Mouse (Mus musculus): Measurements from ENCODE around the gene Gjb3. TPM values are rescaled to one million over a fixed set of nuclear protein-coding genes. Genes with fewer than 3 reads are reported as not detected.

The Gjb3 gene
- 1.4 and 3.1 TPM in 2 replicates for polyA plus RNA-seq (2016; fragmentation: Nextera tagmentation; extraction: Ambion mirVana)

GRCm38 (mm10) chr4:127330181-127331100, at the start of gene Gjb3:
Gene Gjb3 (minus strand): TSS chr4:127330844.
- Histone ChIP-seq H3K4me1 (peaks cover 47% of the 10 kb centered on the region), H3K27ac (replicated peaks) (no peak within 1 kb of the TSS; the same call in 1 of the 2 replicates), H3K4me3 (peak within 1 kb of the TSS; percentile 40), H3K27me3 (ENCODE audit: low read depth, poor library complexity, severe bottlenecking) (peaks cover 88% of the 10 kb centered on the region), H3K9me3 (replicated peaks) (no peaks in the 10 kb centered on the region), H3K36me3 (no peaks in the 10 kb centered on the region)
- peak; percentile 37 for DNase-seq (ENCODE audit: low spot score)
- 2% methylated on average over 49 of the region's 49 CpGs for WGBS

GRCm38 (mm10) chr4:127377344-127377743, 46.7 kb upstream of the Gjb3 start:
- DNase-seq (ENCODE audit: low spot score) = no peak
- Histone ChIP-seq H3K4me1 (peaks cover 6% of the 10 kb centered on the region), H3K27me3 (ENCODE audit: low read depth, poor library complexity, severe bottlenecking) (no peaks in the 10 kb centered on the region), H3K9me3 (replicated peaks) (no peaks in the 10 kb centered on the region), H3K36me3 (no peaks in the 10 kb centered on the region), H3K27ac (replicated peaks) (no peak overlapping the region), H3K4me3 (no peak overlapping the region)
- WGBS = 39% methylated on average over 4 of the region's 4 CpGs

GRCm38 (mm10) chr4:127375541-127376177, 45.0 kb upstream of the Gjb3 start:
- no peak overlapping the region for H3K4me3 ChIP-seq
- H3K36me3 ChIP-seq = no peaks in the 10 kb centered on the region
- 90% methylated on average over 17 of the region's 17 CpGs for WGBS
- DNase-seq (ENCODE audit: low spot score) = no peak
- H3K27ac ChIP-seq (replicated peaks) = no peak overlapping the region
- no peaks in the 10 kb centered on the region for H3K9me3 ChIP-seq (replicated peaks)
- H3K4me1 ChIP-seq = peaks cover 6% of the 10 kb centered on the region
- H3K27me3 ChIP-seq (ENCODE audit: low read depth, poor library complexity, severe bottlenecking) = no peaks in the 10 kb centered on the region

GRCm38 (mm10) chr4:127374645-127375044, 44.0 kb upstream of the Gjb3 start:
- Histone ChIP-seq H3K36me3 (no peaks in the 10 kb centered on the region), H3K9me3 (replicated peaks) (no peaks in the 10 kb centered on the region), H3K4me1 (peaks cover 6% of the 10 kb centered on the region), H3K4me3 (no peak overlapping the region), H3K27ac (replicated peaks) (no peak overlapping the region), H3K27me3 (ENCODE audit: low read depth, poor library complexity, severe bottlenecking) (no peaks in the 10 kb centered on the region)
- WGBS = 80% methylated on average over 4 of the region's 4 CpGs
- DNase-seq (ENCODE audit: low spot score) = no peak

- peaks cover 8% of the 10 kb centered on the region for H3K4me1 ChIP-seq
- WGBS = 87% methylated on average over 8 of the region's 8 CpGs
- peaks cover 8% of the 10 kb centered on the region; the same call in 1 of the 2 replicates for H3K27me3 ChIP-seq (ENCODE audit: low read depth, poor library complexity, severe bottlenecking)
- H3K27ac ChIP-seq (replicated peaks) = no peak overlapping the region
- no peak for DNase-seq (ENCODE audit: low spot score)
- H3K36me3 ChIP-seq = no peaks in the 10 kb centered on the region
- H3K4me3 ChIP-seq = no peak overlapping the region
- H3K9me3 ChIP-seq (replicated peaks) = no peaks in the 10 kb centered on the region
Measured at GRCm38 (mm10) chr4:127373491-127373890, 42.8 kb upstream of the Gjb3 start.

- Histone ChIP-seq H3K27ac (replicated peaks) (no peak overlapping the region), H3K9me3 (replicated peaks) (no peaks in the 10 kb centered on the region), H3K4me3 (no peak overlapping the region), H3K4me1 (peaks cover 5% of the 10 kb centered on the region; the same call in 1 of the 2 replicates), H3K36me3 (no peaks in the 10 kb centered on the region), H3K27me3 (ENCODE audit: low read depth, poor library complexity, severe bottlenecking) (peaks cover 8% of the 10 kb centered on the region; the same call in 1 of the 2 replicates)
- WGBS = 82% methylated on average over 5 of the region's 5 CpGs
- DNase-seq (ENCODE audit: low spot score) = no peak
Measured at GRCm38 (mm10) chr4:127371546-127371945, 40.9 kb upstream of the Gjb3 start.

- 55% methylated on average over 2 of the region's 2 CpGs for WGBS
- no peaks in the 10 kb centered on the region for H3K9me3 ChIP-seq (replicated peaks)
- DNase-seq (ENCODE audit: low spot score) = no peak
Measured at GRCm38 (mm10) chr4:127370447-127370846, 39.8 kb upstream of the Gjb3 start.

GRCm38 (mm10) chr4:127368379-127368973, 37.8 kb upstream of the Gjb3 start:
- WGBS = 36% methylated on average over 13 of the region's 13 CpGs
- Histone ChIP-seq H3K4me3 (no peak overlapping the region), H3K4me1 (peaks cover 28% of the 10 kb centered on the region), H3K9me3 (replicated peaks) (no peaks in the 10 kb centered on the region), H3K27me3 (ENCODE audit: low read depth, poor library complexity, severe bottlenecking) (peaks cover 8% of the 10 kb centered on the region; the same call in 1 of the 2 replicates), H3K36me3 (no peaks in the 10 kb centered on the region), H3K27ac (replicated peaks) (no peak overlapping the region)
- DNase-seq (ENCODE audit: low spot score) = peak; percentile 73

More at GRCm38 (mm10) chr4:127370447-127370846, 39.8 kb upstream of the Gjb3 start:
- Histone ChIP-seq H3K4me1 (peaks cover 10% of the 10 kb centered on the region), H3K36me3 (no peaks in the 10 kb centered on the region), H3K4me3 (no peak overlapping the region), H3K27me3 (ENCODE audit: low read depth, poor library complexity, severe bottlenecking) (peaks cover 8% of the 10 kb centered on the region; the same call in 1 of the 2 replicates), H3K27ac (replicated peaks) (no peak overlapping the region)

- H3K4me1 ChIP-seq = peaks cover 28% of the 10 kb centered on the region
- H3K36me3 ChIP-seq = no peaks in the 10 kb centered on the region
- H3K27ac ChIP-seq (replicated peaks) = 0 out of 2 replicates have a peak overlapping the region, but pooled peaks have one; percentile 20
- no peaks in the 10 kb centered on the region for H3K9me3 ChIP-seq (replicated peaks)
- no peak for DNase-seq (ENCODE audit: low spot score)
- 24% methylated on average over 4 of the region's 4 CpGs for WGBS
- H3K27me3 ChIP-seq (ENCODE audit: low read depth, poor library complexity, severe bottlenecking) = peaks cover 8% of the 10 kb centered on the region; the same call in 1 of the 2 replicates
- no peak overlapping the region for H3K4me3 ChIP-seq
Measured at GRCm38 (mm10) chr4:127365834-127366233, 35.2 kb upstream of the Gjb3 start.

GRCm38 (mm10) chr4:127365433-127365832, 34.8 kb upstream of the Gjb3 start:
- Histone ChIP-seq H3K9me3 (replicated peaks) (no peaks in the 10 kb centered on the region), H3K4me1 (peaks cover 28% of the 10 kb centered on the region), H3K4me3 (no peak overlapping the region), H3K27ac (replicated peaks) (0 out of 2 replicates have a peak overlapping the region, but pooled peaks have one; percentile 20), H3K36me3 (no peaks in the 10 kb centered on the region), H3K27me3 (ENCODE audit: low read depth, poor library complexity, severe bottlenecking) (peaks cover 8% of the 10 kb centered on the region; the same call in 1 of the 2 replicates)
- 12% methylated on average over 5 of the region's 5 CpGs for WGBS
- DNase-seq (ENCODE audit: low spot score) = no peak

GRCm38 (mm10) chr4:127364431-127364830, 33.8 kb upstream of the Gjb3 start:
- H3K27ac ChIP-seq (replicated peaks) = no peak overlapping the region; the same call in 1 of the 2 replicates
- H3K9me3 ChIP-seq (replicated peaks) = no peaks in the 10 kb centered on the region

GRCm38 (mm10) chr4:127363331-127363730, 32.7 kb upstream of the Gjb3 start:
- Histone ChIP-seq H3K4me1 (peaks cover 37% of the 10 kb centered on the region), H3K27ac (replicated peaks) (no peak overlapping the region), H3K4me3 (no peak overlapping the region), H3K9me3 (replicated peaks) (no peaks in the 10 kb centered on the region), H3K27me3 (ENCODE audit: low read depth, poor library complexity, severe bottlenecking) (peaks cover 14% of the 10 kb centered on the region), H3K36me3 (no peaks in the 10 kb centered on the region)
- DNase-seq (ENCODE audit: low spot score) = no peak
- 72% methylated on average over 4 of the region's 4 CpGs for WGBS

More at GRCm38 (mm10) chr4:127364431-127364830, 33.8 kb upstream of the Gjb3 start:
- 73% methylated on average over 6 of the region's 6 CpGs for WGBS
- H3K4me1 ChIP-seq = peaks cover 35% of the 10 kb centered on the region
- no peak for DNase-seq (ENCODE audit: low spot score)
- peaks cover 11% of the 10 kb centered on the region for H3K27me3 ChIP-seq (ENCODE audit: low read depth, poor library complexity, severe bottlenecking)
- no peaks in the 10 kb centered on the region for H3K36me3 ChIP-seq
- H3K4me3 ChIP-seq = no peak overlapping the region
